Mouse (Mus musculus) layer of hippocampus, postnatal 10 days (tissue): ENCODE data around the gene Plek2. TPM values are rescaled to one million over a fixed set of nuclear protein-coding genes. Genes with fewer than 3 reads are reported as not detected.
A peak's percentile ranks its signal among the peaks of the same experiment; 100 is the strongest.

Source experiments
- DNase-seq, 2 experiments: peaks; one replicate each; pipeline ENCODE4 v3.0.0; 2021; ENCODE audit warnings: low spot score in 2 of 2
- total RNA-seq, 2 experiments: library from RNA; stranded (reverse); gene quantifications; 2 replicates each; pipeline ENCODE4 v1.2.3; 2021

The Plek2 gene
- total RNA-seq, 2 experiments from 2014 or later: 0.30 to 0.56 TPM

DNA sequence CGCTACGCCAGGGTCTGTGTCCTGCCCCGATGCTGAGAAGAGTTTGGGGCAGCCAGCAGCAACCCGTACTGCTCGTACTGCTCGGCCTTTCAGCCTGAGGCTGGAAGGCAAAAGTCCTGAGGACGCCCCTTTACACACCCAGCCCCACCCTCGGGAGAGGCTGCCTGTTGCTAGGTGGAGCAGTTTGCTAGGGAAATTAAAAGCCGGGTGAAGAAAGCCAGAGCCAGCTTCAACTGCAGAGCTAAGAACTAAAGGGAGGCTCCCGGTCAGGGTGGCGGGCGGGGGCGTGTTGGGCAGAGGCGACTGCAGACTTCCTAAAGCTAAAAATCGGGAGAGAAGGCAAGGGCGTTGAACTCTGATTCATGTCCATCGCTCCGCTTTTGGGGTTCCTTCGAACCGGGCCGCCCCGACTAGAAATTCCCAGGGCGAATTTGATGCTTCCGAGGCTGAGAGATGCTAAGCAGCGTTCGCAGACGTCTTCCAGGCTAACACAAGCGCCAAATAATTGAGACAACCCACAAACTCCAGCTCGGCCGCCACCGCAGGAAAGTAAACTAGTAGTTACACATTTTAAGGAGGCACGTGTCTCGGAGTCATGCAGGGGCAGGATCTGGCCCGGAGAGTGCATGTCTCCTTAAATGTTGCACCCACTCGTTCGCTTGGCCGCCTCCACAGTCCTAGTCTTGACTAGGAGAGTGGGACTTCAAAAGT, 5.1 kb upstream of the Plek2 start:
- DNase-seq: no peak

DNA sequence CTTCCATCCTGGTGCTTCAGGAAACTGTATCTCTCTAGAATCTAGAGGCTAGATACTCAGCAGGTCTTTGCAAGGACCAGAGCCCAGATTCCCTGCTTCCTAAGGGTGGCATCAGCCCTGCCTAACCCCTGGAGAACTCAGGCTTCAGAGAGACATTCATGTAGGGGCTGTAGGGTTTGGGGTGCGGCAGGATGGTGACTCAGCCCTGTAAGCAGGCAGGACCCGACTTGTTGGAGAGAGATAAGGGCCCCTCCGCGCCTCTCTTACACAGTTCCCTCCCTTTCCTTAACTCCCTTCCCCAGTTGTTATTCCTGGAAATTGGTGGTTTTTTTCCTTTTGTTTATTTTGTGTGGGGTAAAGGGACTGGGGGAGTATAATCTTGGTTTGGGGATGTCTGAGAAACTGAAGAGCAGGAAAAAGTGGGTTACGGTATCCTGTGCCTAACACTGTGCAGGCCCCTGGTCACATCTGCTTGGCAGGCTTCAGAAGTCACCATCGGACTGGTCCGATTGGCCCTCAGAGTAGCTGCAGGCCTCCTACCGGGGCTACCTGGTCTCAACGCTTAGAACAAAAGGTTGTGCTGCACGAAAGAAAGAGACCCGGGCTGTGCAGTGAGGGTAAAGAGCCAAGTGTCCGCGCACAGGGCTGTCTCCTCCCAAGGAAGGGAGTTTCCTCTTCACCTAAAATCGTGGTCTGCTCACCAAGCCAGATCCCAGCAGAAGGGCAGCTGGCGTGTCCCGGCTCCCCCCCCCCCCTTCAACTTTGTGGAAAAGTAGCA, 4.1 kb upstream of the Plek2 start:
- DNase-seq: no peak

DNA sequence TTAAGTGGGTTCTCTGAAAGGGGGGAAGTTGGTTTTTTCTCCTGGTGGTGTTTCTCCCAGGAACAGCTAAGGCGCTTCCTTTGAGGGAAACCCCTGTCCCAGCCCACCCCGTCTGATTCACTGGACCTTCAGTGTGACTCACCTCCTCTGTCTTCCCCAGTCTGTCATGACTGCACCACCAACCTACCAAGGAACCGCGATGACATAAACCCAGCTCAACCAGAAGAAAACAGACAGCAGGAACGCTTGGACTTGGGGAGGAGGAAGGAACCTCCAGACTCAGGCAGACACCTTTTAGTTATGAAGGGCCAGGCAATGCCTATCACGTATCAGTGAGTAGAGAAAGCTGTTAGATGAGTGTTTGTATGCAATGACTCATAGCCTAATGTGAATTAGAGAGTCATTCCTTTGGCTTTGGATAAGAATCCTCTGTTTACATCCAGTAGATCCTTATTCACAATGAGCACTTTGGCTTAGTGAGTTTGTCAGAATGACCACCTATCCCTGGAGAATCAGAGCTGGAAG, 1.4 kb upstream of the Plek2 start:
- DNase-seq: no peak

DNA sequence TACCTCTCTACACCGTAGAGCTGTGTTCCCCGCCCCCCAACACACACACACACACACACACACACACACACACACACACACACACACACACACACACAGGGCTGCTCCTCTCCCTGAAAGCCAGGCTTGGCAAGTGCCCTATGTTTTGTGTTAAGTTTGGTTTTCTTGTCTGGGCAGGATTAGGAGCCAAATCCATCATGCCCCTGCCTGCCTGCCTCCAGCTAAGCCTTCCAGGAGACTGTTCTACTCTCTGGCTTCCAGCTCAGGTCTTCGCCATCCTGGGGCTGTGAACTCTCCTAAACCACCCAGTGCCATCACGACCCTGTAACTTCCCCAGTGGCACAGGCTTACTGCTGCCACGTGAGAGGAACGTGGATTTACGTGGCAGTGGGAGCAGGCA, 2.3 kb downstream of the Plek2 start:
- no peak for DNase-seq

DNA sequence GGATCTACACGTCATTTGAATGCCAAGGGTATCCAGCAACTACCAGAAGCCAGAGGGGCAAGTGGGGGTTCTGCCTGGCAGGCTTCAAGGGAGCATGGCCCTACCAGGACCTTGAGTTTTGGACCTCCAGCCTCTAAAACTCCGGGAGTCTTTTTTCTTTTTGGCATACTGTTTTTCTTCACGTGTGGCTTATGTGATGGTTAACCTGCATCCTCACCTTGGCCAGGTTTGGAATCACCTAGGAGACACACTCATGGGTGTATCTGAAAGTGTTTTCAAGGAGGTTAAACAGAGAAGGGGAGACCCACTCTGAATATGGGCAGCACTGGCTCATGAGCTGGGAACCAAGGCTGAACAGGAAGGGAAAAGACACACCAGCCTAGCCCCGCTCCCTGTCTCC, 3.5 kb downstream of the Plek2 start:
- DNase-seq: no peak

DNA sequence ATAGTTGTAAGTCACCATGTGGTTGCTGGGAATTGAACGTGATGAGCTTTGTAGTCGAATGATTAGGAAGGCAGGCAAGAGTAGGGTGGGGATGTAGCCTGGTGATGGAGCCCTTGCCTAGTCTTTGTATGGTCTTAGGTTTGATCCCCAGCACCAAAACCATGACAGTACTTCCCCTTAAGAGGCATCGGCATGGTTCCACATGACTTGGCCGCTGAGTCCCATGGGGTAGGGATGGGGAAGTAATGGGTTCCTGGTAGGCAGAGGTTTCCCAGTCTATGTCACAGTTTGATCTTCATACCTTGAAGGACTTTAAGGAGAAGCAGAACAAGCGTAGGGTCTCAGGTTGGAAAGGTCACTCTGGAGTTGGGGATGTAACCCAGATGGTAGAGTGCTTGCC, 5.3 kb downstream of the Plek2 start:
- no peak for DNase-seq

DNA sequence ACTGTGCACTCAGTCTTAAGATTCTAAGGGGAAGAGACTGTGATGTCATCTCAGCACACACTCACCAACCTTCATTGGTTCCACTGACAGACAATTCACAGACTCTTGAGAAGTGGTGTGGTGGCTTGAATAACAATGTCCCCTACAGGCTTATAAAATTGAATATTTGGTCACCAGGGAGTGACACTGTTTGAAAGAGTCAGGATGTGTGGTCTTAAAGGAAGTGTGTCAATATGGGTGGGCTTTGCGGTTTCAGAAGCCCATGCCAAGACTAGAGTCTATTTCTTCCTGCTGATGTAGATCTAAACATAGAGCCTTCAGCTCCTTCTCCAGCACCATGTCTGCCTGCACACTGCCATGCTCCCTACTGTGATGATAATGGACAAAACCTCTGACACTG, 8.9 kb downstream of the Plek2 start:
- no peak for DNase-seq

DNA sequence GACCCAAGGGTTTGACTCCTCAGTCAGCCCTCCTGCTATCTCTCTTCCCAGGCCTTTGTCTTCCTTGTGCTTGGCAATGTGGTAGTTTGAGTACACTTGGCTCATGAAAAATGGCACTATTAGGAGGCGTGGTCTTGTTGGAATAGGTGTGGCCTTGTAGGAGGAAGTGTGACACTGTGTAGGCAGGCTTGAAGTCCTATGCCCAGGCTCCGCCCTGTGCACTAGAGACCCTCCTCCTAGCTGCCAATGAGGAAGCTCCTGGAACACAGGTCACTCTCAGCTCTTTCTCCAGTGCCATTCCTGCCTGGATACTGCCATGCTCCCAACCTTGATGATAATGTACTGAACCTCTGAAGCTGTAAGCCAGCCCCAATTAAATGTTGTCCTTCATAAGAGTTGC, 15.6 kb downstream of the Plek2 start:
- DNase-seq: no peak

DNA sequence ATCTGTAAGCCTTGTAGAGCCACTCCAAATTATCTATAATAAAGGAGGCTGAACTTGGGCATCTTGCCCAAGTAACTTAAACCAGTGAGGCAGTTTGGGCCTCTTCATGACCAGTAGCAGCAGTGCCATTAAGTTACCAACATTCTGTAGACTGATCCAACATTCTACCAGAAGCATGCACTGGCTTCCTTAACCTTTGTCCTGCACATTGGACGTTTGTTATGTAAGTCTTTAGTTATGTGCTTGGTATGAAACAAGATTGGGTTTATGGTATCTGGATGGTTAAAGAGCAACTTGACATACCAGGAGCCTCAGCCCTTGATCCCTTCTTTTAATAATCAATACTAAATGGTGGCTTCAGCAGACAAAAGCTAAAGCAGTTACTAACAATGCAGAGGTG, 16.7 kb downstream of the Plek2 start:
- DNase-seq: no peak

DNA sequence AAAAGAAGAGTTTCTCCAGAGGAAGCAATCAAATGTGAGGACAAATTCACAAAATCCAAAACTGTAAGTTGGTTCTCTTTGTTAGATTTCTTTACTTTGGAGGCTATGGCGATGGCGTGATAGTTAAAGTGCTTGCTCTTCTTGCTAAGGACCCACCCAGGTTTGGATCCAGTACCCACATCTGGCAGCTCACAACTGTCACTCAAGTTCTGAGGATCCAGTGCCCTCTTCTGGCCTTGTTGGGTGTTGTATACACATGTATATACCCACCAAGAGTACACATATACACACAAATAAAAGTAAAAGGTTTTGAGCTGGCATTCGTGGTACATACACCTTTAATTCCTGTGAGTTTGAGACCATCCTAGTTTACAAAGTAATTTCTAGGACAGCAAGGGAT, 32.2 kb downstream of the Plek2 start:
- DNase-seq: no peak

DNA sequence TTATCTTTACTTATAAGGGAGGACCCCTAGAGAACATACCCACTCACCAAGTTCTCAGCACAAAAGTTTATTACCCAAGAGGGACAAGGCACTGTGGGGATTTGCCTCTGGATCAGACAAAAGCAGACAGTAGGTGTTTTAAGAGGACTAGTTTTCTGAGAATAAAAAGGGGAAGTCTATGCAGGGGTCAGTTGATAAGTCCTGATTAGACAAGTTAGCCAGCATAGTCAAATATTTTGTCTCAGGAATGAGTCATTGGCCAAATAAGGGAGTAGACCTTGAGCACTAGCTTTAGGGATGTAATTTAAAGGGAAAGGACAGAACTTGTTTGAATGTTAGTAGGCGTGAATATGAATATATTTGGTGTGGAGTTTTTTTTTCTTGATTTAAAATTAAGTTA, 38.6 kb downstream of the Plek2 start:
- no peak for DNase-seq

DNA sequence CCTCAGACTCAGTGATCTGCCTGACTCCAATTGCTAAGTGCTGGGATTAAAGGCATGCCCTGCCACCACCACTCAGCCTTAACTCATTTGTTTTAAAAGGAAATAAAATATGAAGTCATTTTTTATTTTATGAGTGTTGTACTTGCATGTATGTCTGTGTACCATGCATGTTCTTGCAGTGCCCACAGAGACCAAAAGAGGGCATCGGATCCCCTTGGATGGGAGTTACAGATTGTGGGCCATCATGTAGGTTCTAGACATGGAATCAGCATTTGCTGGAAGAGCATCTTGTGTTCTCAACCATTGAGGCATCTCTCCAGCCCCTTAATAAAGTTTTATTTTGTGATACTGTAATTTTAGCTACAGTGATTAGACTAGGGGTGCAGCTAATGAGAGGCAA, 41.3 kb downstream of the Plek2 start:
- peak in 1 of 2 experiments; percentile 17 for DNase-seq

DNA sequence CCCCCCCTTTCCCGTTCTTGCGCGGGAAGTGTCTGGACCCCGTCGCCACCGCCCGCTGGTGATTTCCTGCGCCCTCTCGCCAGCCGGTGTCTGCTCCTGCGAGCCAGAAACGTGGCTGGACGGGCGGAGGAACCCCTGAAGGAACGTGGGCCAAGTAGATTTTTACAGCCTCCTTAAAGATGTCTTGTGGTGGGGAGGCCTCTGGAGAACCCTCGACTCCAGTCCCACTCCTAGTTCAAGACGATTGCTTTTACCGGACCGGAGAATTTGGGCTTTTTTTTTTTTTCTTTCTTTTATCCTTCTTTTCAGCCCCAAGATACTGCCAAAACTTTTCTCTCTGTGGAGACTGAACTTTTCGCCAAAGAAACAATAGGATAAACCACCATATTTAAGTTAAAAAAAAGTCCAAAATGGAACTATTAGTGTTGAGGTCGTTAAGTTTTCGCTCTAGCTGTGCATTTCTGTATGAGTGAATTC, 44.5 kb downstream of the Plek2 start:
- DNase-seq: no peak

DNA sequence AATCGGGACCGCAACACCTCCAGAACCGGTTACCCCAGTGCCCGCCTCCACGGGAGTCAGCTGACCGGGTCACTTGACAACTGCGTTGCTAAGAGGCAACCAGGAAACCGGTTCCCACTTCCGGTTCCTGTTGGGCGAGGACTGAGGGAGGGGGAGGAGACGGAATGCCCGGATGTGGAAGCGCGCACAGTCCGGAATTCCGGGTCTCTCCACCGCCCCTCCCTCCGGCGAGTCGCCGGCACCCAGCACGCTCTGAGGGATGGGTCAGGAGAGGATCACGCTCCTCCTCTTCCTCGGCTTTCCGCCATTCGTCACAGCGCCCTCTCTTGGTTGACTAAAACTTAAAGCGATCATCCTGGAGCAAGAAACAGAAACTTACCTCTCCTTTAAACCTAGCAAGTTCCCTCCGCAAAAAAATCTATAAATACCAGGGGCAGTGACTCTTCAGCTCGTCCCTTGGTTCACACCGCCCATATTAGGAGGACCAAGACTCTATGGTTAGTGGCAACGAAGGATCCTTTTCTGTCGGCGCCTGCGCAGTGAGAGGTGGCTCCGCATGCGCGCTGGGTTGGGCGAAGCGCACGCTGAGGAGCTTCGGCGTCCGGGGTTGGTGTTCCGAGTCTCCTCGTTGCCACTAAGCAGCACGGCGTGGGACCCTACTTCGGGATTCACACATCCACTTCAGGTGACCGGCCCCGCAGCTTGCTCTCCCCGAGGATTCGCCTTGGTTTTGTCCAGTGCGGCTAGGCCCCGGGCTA, 45.1 kb downstream of the Plek2 start, which contains the start of the genes Atp6v1d and Eif2s1:
Gene Atp6v1d, minus strand, starts transcription at position 143 of the 758 bp plus-strand sequence.
Gene Eif2s1, plus strand, starts transcription at position 324 of the 758 bp plus-strand sequence.
- peak; percentile 98 for DNase-seq

DNA sequence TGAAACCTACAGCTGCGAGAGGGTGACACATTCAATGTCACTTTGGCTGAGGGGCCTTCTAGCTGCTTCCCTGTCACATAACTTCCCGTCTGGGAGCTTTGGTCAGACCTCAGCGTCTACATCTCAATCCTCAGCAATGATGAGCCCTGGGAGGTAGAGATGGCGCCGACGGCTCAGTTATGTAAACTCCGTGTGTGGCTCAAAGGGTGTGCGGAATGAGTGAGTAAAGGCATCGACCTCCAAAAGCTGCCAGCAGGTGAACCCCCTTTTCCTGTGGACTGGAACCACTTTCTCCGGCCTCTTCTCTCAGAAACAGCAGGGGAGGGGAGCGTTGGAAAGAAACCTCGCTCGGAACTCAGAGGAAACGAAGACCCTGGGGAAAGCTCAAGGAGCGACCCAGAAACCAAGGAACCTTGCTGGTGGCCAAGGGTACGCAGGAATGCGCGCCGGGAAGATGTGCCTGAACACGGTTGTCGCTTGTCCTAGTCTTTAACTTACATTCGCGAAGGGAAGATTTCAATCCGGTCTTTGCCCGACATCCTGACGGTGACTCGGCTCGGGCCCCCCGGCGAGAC, 45.8 kb downstream of the Plek2 start:
- DNase-seq: no peak

DNA sequence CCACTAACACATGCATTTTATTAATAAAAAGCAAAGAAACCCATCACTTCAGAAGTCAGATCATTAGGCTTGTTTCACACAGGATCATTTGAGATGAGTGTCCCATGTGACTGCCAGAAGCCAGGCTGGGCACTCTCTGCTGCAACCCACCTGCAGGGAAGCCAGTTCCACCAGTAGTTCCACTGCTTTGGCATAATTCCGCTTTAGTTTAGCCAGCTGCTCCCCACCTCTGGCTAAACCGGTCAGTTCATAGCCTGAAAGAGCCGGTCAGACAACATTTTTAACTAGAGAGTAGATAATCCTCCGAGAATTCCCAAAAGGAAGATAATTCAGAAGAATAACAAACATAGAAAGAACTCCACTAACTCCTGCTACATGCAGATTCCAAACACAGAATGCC, 58.5 kb downstream of the Plek2 start:
- no peak for DNase-seq

DNA sequence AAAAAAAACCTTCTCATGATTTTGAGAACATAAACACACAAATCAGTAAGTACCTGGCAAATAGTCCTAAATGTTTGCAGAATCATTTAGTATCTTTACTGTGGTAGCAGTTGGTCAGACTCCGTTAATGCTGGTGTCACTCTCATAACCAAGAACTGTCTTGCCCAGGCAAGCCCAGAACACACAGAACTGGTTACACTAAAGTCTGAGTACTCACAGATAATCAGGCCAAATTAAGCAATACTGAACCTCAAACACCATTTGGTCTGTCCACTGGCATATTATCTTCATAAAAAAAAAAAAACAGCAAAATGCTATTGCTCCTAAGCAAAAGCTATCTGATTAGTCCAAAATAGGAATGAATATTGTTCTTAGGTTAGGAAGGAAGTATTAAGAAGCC, 64.3 kb downstream of the Plek2 start:
- no peak for DNase-seq

DNA sequence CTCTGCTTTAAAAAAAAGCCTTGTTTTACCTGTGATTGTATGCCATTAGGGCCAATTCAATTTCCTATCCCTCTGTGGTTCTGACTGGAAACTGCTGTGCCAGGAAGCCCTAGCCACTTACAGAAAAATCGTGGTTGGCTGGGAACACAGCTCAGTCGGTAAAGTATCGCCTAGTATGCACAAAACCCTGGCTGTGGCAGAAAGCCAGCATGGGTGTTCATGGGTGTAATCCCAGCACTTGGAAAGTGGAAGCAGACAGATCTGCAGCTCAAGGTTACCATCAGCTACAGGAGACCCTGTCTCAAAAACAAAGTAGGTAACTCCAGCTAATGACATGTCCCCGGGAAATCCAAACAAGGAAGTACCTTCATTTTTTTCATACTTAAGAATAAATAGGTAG, 66.9 kb downstream of the Plek2 start:
- DNase-seq: no peak
